Mouse (Mus musculus) urinary bladder, postnatal 36 days (tissue): Measurements from ENCODE around the gene Wnt4.

Source experiments
- DNase-seq, 2 experiments: peaks; one replicate each; pipeline ENCODE4 v3.0.0; 2022; ENCODE audit warnings: low spot score in 2 of 2, mixed read lengths in 1 of 2

The Wnt4 gene

GRCm38 (mm10) chr4:137279346-137279745 is 2.1 kb downstream of the Wnt4 start:
- DNase-seq, result no peak

GRCm38 (mm10) chr4:137281273-137281672 is 4.0 kb downstream of the Wnt4 start:
- no peak for DNase-seq

DNA sequence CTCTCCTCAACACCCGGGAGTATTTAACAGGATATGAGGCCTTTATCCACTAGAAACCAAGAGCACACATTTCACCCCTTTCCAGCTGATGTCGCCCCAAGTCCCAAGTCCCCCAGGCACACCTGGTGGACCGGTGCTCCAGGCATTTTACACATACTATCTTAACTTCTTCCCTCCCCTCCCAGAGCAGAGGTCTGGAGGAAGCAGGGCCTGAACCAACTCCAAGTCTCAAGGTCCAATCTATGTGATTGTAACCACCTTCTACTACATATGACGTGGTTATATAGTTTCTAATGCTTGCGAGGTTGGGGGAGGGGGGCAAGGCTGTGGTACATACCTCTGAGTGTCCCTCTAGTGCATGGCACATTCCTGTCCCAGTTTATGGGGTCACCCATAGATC is 4.8 kb downstream of the Wnt4 start:
- no peak for DNase-seq

GRCm38 (mm10) chr4:137282584-137283406 is 5.5 kb downstream of the Wnt4 start:
- peak; percentile 62 to 72 for DNase-seq

DNA sequence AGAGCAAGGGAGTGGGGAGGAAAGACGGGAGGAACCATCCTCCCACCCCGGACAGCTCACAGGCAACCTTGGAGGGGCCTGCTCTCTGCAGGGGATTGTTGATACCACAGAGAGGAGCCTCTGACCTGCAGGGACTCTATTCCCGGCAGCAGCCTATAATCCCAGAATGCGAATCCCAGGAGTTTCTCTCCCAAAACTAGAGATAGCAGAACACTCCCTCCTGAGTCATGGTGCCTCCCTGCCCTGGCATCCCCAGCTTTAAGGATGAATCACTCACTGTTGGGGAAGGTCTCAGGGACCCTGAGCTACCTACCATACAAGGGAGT is 6.1 kb downstream of the Wnt4 start:
- no peak for DNase-seq

DNA sequence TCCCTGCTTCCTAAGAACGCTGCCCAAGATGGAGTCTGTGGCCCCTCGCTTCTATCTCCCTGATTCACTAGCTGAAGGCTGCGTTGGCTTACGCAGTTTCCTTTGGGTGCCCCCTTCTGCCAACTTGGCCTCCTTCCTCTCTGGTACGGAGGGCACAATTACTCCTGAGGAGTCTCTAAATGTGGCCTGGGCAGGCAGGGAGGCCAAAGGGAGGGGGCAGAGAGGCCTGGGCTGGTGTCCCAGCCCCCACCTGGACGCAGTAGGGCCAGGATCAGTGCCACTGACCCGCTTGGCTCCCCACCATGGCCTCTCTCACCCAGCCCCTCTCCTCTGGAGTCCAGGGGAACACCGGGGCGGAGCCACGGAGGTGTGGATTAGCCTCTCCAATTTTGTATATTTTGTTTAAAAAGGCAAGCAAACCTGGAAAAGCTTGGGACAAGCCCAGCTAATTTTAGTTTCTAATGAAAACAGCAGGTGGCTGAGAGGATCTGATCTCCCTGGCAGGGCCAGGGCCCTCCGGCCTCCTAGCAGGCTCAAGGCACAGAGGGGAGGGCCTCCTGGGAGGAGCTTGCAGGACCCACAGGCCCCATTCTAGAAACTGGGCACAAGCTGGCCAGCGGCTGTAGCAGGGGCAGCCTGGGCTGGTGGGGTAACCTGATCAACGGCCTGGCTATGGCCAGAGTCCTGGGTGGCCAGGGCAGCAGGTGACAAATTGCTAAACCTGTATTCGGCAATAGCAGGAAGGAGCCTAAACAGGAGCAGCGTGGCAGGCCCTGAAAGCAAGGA is 8.8 kb downstream of the Wnt4 start:
- no peak for DNase-seq

DNA sequence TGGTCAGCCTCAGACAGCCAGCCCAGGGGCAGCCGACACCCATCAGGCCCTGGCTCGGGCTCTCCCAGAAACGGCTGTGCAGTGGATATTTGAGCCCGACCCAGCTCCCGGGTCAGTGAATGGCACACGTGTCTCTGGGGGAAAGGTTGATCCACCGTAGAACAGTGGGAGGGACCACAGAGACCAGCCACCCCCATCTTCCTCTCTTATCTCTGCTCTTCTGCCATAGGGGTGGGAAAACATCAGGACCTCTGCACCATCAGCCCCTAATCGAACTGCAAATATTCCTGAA is 9.3 kb downstream of the Wnt4 start:
- no peak for DNase-seq

- DNase-seq, result peak in 1 of 2 experiments; percentile 57
Measured at GRCm38 (mm10) chr4:137287206-137287605, 9.9 kb downstream of the Wnt4 start.

DNA sequence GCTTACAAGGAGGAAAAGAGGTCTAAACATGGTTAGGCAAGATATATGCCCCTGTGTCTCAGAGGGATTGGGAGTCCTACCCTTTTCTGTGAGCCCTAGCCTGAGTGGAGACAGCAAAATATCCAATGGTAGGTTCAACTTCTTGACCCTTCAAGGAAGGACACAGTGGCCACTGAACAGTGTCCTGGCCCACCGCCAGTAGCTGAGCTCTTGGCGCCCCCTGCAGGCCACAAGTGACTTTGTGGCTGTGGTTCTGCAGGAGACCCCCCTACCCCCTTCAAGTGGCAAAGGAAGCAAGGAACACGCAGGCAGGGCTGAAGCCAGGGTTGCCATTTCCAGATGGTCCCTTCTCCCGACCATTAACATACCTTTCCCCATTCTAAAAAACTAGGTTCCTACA is 10.5 kb downstream of the Wnt4 start:
- DNase-seq, result peak in 1 of 2 experiments; percentile 64

DNA sequence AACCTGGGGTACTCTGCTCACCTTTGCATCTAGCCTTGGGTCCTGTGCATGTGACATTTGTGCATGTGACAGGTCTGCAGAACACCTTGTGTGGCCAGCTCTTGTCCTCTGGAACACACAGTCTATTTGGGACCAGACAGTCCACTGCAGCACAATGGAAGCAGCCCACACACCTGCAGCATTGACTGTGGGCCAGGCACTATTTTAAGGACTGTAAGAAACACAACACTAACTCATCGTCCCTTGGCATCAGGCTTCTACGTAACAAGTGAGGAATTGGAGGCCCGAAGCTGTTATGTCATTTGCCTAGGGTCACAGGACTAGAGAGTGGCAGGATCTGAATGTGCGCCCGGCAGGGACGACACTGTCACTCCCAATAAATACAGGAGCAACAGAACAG is 12.4 kb downstream of the Wnt4 start:
- DNase-seq, result no peak

GRCm38 (mm10) chr4:137290250-137290649 is 13.0 kb downstream of the Wnt4 start:
- no peak for DNase-seq

DNA sequence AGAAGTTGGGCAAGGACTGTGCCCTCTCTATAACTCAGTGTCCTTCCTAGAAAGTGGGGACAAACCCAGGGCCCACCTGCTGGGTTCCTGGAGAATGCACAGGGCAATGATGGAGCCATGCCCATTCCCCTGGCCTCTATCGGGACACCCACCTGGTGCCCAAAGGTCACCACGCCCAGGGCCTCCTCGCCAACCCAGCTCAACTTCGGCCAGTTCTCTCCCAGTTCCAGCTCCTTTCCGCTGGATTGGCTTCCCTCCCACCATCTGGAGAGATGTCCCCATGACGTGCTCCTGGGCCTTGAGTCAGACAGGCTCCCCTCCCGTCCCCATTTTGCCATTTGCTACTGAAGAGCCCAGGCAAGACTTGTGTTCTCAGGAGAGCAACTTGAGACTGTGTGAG is 15.3 kb downstream of the Wnt4 start:
- DNase-seq, result no peak

DNA sequence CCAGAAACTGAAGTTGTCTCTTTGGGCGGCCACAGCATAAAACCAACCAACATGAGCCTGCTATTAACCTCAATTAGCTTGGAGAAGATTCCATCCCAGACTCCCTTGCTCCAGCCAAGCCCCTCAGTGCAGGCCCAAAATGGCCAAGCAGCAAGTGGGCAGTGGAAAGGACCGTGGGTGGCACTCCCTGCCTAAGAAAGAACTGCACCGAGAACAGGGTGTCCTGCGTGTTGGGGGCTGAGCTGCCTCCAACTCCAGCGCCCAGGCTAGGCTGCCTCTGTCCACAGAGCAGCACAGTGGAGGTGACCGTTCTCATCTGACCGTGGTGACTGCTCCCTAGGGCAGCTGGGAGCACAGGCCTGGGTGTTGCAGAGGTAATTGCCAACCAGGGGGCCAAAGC is 16.7 kb downstream of the Wnt4 start:
- no peak for DNase-seq

DNA sequence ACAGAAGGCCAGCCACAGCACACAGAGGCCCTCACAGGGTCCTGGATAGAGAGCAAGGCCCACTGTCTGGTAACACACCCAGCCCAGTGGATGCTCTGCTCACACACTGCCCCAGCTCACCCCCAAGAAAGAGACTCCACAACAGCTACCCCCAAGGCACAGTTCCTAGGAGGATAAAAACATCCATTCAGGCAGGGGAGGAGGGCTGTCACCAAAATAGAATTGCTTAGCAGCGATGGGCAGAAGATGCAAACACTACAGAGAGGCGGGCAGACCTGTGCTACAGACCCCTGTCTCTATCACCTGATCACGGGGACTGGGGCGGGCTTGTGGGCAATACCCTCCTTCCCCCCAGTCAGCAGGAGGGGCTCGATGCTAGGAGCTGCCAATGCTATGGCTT is 17.2 kb downstream of the Wnt4 start:
- DNase-seq, result no peak

GRCm38 (mm10) chr4:137294951-137295350 is 17.7 kb downstream of the Wnt4 start:
- DNase-seq, result no peak

- DNase-seq, result no peak
Measured at GRCm38 (mm10) chr4:137297611-137298010, 20.3 kb downstream of the Wnt4 start.

- no peak for DNase-seq
Measured at GRCm38 (mm10) chr4:137298406-137298805, 21.1 kb downstream of the Wnt4 start.

- no peak for DNase-seq
Measured at GRCm38 (mm10) chr4:137300227-137300626, 22.9 kb downstream of the Wnt4 start.

DNA sequence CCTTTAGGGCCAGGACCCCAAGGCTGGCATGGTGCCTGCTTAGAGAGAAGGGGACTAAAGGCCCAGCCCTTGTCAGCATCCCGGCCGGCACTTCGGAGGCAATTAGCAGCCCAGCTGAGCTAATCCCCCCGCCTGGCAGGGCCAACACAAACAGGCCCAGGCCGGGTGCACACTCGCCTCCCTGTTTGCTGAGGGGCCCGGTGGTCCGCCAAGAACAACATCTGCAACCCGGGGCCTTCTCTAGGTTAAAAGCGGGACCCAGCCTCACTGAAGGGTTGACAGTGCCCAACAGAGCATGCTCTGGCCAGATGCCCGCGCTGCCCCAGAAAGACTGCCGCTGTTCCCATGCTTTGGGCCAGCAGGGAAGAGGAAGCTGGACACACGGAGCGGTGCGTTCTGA is 24.3 kb downstream of the Wnt4 start:
- DNase-seq, result no peak

DNA sequence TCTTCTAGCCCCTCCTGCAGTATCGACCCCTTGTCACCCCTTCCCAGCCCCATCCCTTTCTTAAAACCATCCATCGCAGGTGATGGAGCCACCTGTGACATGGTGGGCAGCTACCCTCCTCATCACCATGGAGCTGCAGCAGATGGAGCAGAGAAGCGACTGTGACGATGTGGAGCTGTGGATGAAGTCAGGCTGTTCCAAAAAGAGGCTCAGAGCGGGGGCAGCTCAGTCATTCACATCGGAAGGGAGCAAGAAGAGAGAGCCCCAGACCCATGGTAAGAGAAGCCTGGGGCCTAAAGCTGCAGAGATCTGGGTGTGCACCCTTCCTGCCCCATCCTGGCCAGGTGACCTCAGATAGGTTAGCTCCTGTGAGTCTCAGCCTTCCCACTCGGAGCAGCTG is 26.8 kb downstream of the Wnt4 start:
- no peak for DNase-seq

DNA sequence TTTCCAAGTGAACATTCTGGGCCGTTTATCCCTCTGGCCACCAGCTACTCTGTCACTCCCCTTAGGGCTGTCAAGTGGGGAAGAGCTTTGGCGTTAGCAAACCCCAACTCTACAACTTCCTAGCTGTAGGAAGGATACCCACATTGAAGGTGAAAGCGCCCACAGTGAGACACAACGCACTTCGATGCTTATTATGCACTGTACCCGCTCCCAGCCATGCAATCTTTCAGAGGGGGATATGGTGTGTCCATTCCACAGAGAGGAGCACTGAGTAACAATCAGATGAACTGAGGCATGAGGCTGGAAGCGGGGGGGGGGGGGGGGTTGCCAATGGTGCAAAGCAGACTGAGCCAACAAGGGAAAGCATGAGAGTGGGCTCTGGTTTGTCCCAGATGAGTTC is 27.8 kb downstream of the Wnt4 start:
- no peak for DNase-seq

DNA sequence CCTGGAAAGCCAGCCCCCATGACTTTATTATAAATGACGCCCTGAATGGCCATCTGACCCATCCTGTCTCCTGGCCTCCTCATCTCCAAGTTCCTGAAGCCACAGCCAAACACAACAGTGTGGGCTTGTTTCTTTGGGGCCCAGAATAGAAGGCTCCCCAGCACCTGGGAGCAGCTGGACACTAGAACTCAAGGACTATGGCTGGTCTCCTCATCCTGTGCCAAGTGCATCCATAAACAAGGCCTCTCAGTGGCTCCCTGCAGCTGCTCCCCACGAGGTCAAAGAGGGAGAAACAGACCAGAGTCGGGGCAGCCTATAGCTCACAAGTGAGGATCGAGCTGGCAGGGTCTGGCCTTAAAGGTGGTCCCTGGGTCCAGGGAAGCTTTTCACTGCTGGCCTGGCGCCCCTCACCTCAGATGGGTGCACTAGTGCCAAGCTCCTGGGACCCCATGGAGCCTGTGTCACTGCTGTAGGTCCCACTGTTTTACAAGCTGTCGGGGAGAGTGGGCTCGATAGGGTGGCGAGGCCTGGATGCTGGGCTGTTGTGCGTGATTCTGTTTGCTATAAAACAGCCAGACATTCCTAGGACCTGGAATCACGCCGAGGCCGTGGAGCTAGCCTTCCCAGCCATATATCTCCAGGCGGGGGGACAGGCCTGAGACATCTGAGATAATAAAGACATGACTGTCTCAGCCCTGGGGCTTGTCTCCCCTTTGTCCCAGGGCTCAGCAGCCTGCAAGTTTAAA is 28.7 kb downstream of the Wnt4 start:
- no peak for DNase-seq

- DNase-seq, result no peak
Measured at GRCm38 (mm10) chr4:137306577-137306888, 29.2 kb downstream of the Wnt4 start.
